Mouse (Mus musculus) heart, postnatal 25 days (tissue): ENCODE results near the gene Ppat. TPM values are rescaled to one million over a fixed set of nuclear protein-coding genes. Genes with fewer than 3 reads are reported as not detected.

ENCODE experiments used
- DNase-seq: peaks from one replicate; pipeline ENCODE4 v3.0.0; 2022; ENCODE audit warnings: low spot score
- intact Hi-C: fragments of 180-260 bp; cut with DNase I; formaldehyde crosslinking; loops from one replicate; pipeline ENCODE4 v1.15.1; 2025
- total RNA-seq, 2 experiments: library from RNA; stranded (reverse); gene quantifications; 2 replicates each; pipeline ENCODE4 v1.2.3; 2021

Ppat gene
- total RNA-seq, 2 experiments from 2014 or later, result 12.2 to 15.5 TPM

- no peak for DNase-seq
- intact Hi-C loops, result loop anchor here (1.0 to 5.0 kb wide), 2 partner anchors 46 to 67 kb away; partner anchors contain the start of genes Paics, Ppat and Srp72
These were observed 46.5 kb downstream of the Ppat start for GRCm38 (mm10) chr5:76904713-76905404.

GRCm38 (mm10) chr5:76902131-76902530 lies 49.2 kb downstream of the Ppat start:
- intact Hi-C loops, result no loop called here
- no peak for DNase-seq

DNA sequence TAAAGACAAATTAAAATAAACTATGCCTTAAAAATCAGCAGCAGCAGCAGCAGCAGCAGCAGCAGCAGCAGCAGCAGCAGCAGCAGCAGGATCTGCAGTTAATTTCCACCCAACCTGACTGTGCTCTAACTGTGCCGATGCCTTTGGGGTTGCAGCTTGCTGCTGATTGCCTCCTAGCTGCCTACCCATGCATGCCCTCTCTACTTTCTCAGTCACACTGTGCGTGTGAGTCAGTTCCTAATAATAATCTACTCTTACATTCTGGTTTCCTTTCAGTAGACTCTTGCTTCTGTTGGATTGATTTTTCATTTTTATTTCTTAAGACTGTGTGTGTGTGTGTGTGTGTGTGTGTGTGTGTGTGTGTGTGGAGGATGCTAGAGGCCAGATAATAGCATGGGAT lies 58.3 kb downstream of the Ppat start:
- intact Hi-C loops, result no loop called here
- DNase-seq, result no peak

- DNase-seq, result no peak
- intact Hi-C loops, result no loop called here
These were observed 58.8 kb downstream of the Ppat start for GRCm38 (mm10) chr5:76892608-76893007.

GRCm38 (mm10) chr5:76887011-76887410 lies 64.4 kb downstream of the Ppat start:
- intact Hi-C loops, result no loop called here

GRCm38 (mm10) chr5:76884107-76884506 lies 67.3 kb downstream of the Ppat start:
- intact Hi-C loops, result no loop called here
- DNase-seq, result no peak

More at GRCm38 (mm10) chr5:76887011-76887410, 64.4 kb downstream of the Ppat start:
- DNase-seq, result no peak

- no peak for DNase-seq
- intact Hi-C loops, result no loop called here
These were observed 75.1 kb downstream of the Ppat start for GRCm38 (mm10) chr5:76876106-76876758.

- no peak for DNase-seq
- intact Hi-C loops, result no loop called here
These were observed 81.8 kb downstream of the Ppat start for GRCm38 (mm10) chr5:76869553-76869952.

GRCm38 (mm10) chr5:76868693-76869286 lies 82.6 kb downstream of the Ppat start:
- intact Hi-C loops, result no loop called here
- no peak for DNase-seq

DNA sequence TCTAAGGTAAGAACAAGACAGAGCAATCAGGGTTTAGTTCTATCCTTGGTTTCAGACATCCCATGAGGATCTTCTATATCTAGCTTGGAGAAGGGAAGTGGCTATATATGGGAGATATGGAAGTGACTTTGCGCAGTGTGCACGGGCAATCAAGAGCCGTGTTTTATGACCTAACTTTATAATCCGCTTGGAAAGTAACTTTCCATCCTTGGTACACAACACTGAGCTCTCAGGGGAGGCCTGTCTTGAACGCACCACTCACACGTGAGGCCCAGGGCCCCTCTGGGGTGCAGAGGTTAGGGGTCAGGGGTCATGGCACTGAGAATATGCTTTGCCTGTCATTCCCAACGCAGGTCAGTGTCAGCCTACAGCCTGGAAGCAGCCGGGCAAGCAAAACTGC lies 84.6 kb downstream of the Ppat start:
- no peak for DNase-seq
- intact Hi-C loops, result no loop called here

Other genes with a start within 250 kb of the Ppat start
- 10 to 100 TPM; 14.4 to 15.4 TPM for gene Aasdh, start 46.1 kb downstream of the Ppat start, total RNA-seq
- gene Paics, start 271 bp downstream of the Ppat start, total RNA-seq, result 100 to 1,000 TPM; 138 to 159 TPM
- gene Srp72, start 23.1 kb upstream of the Ppat start, total RNA-seq, result 10 to 100 TPM; 52.7 to 59.6 TPM
- gene Arl9, start 52.5 kb upstream of the Ppat start, total RNA-seq, result not detected
- not detected for gene Thegl, start 64.4 kb upstream of the Ppat start, total RNA-seq
- gene Hopx, start 163.5 kb upstream of the Ppat start, total RNA-seq, result 100 to 1,000 TPM; 402 to 442 TPM